Mouse (Mus musculus): Measurements from ENCODE around the gene Cfap45.

The Cfap45 gene

GRCm38 (mm10) chr1:172551009-172551408 is 30.4 kb downstream of the Cfap45 start:
- in situ Hi-C loops (cut with MseI, MboI), result no loop called here

- in situ Hi-C loops (cut with MseI, MboI), result no loop called here
These were observed 32.0 kb downstream of the Cfap45 start for GRCm38 (mm10) chr1:172552623-172553022.

GRCm38 (mm10) chr1:172555638-172556037 is 35.0 kb downstream of the Cfap45 start, which contains the start of gene Vsig8:
TSS of gene Vsig8 (plus strand) at chr1:172555938.
- in situ Hi-C loops (cut with MseI, MboI), result no loop called here

- in situ Hi-C loops (cut with MseI, MboI), result no loop called here
These were observed 42.3 kb downstream of the Cfap45 start for GRCm38 (mm10) chr1:172562641-172563464.

- in situ Hi-C loops (cut with MseI, MboI), result no loop called here
These were observed 42.8 kb downstream of the Cfap45 start for GRCm38 (mm10) chr1:172563465-172563828.

GRCm38 (mm10) chr1:172566131-172566530 is 45.5 kb downstream of the Cfap45 start:
- in situ Hi-C loops (cut with MseI, MboI), result no loop called here

GRCm38 (mm10) chr1:172567758-172568157 is 47.2 kb downstream of the Cfap45 start:
- in situ Hi-C loops (cut with MseI, MboI), result no loop called here

GRCm38 (mm10) chr1:172580116-172580515 is 59.5 kb downstream of the Cfap45 start:
- in situ Hi-C loops (cut with MseI, MboI), result no loop called here

- in situ Hi-C loops (cut with MseI, MboI), result no loop called here
These were observed 61.8 kb downstream of the Cfap45 start for GRCm38 (mm10) chr1:172582436-172582835.

- in situ Hi-C loops (cut with MseI, MboI), result no loop called here
These were observed 63.7 kb downstream of the Cfap45 start for GRCm38 (mm10) chr1:172584271-172584670.

- in situ Hi-C loops (cut with MseI, MboI), result no loop called here
These were observed 64.4 kb downstream of the Cfap45 start for GRCm38 (mm10) chr1:172585026-172585425.

GRCm38 (mm10) chr1:172585612-172586567 is 65.3 kb downstream of the Cfap45 start:
- in situ Hi-C loops (cut with MseI, MboI), result no loop called here

GRCm38 (mm10) chr1:172590385-172590784 is 69.8 kb downstream of the Cfap45 start, which contains the start of gene Slamf8:
TSS of gene Slamf8 (minus strand) at chr1:172590568.
- in situ Hi-C loops (cut with MseI, MboI), result no loop called here

- in situ Hi-C loops (cut with MseI, MboI), result no loop called here
These were observed 72.7 kb downstream of the Cfap45 start for GRCm38 (mm10) chr1:172593321-172593720.

GRCm38 (mm10) chr1:172593956-172594355 is 73.4 kb downstream of the Cfap45 start:
- in situ Hi-C loops (cut with MseI, MboI), result no loop called here

GRCm38 (mm10) chr1:172594495-172594894 is 73.9 kb downstream of the Cfap45 start:
- in situ Hi-C loops (cut with MseI, MboI), result no loop called here
